10 mouse cellular contexts compared by ENCODE assay signal in genomic region chr8:105607684-105608083, GRCm38 (mm10). TPM values are rescaled to one million over a fixed set of nuclear protein-coding genes. Genes with fewer than 3 reads are reported as not detected.
DNase-seq lines count a peak whose midpoint lies in the region; ATAC-seq and TF ChIP-seq lines count a peak whose summit lies in the region.
"Had no signal": no experiment of that assay in that cellular context is flagged by ENCODE, and none has a peak within 500 bp of the region (broad histone marks: within the 10 kb centered on the region; RNA-seq: fewer than 3 reads in every experiment).

No protein-coding gene starts in this region.

- H3K9ac ChIP-seq in limb, embryonic 11.5 days (ENCODE audit: low read length): no peak overlapping the region
- H3K9ac ChIP-seq in heart, adult 2 months (ENCODE audit: low read depth, low read length): no peak overlapping the region
- H3K9ac ChIP-seq in neural tube, embryonic 15.5 days (replicated peaks): no peak overlapping the region

- no peak overlapping the region for H3K4me3 ChIP-seq in limb, embryonic 11.5 days (ENCODE audit: low read depth, low read length)
- no peak overlapping the region for H3K4me3 ChIP-seq in limb, embryonic 10.5 days
- H3K4me3 ChIP-seq in heart, adult 2 months: peak overlapping the region; percentile 80; the same call in 1 of the 2 replicates
- H3K4me3 ChIP-seq in neural tube, embryonic 15.5 days (replicated peaks): no peak overlapping the region

- peaks cover 7% of the 10 kb centered on the region for H3K27me3 ChIP-seq in limb, embryonic 11.5 days (ENCODE audit: control insufficient read depth, insufficient read depth, low read length)
- peaks cover 16% of the 10 kb centered on the region for H3K27me3 ChIP-seq in limb, embryonic 10.5 days (ENCODE audit: low read depth, poor library complexity, severe bottlenecking)
- no peaks in the 10 kb centered on the region for H3K27me3 ChIP-seq in heart, adult 2 months (ENCODE audit: control insufficient read depth, insufficient read depth, low read length)
- H3K27me3 ChIP-seq in neural tube, embryonic 15.5 days (replicated peaks): peaks cover 15% of the 10 kb centered on the region

- DNase-seq in limb, embryonic 11.5 days (ENCODE audit: low spot score): peak; percentile 52
- DNase-seq in limb, embryonic 10.5 days (ENCODE audit: low spot score): no peak
- DNase-seq in adipocyte (ENCODE audit: low spot score) (peak; percentile 64), liver (peak; percentile 67)
- DNase-seq in heart, adult 2 months: peak; percentile 46 to 49
- no peak for DNase-seq in gastrocnemius, adult 18-20 months (ENCODE audit: low spot score)
- DNase-seq in gastrocnemius, postnatal 25 days: no peak

- no peak overlapping the region for H3K27ac ChIP-seq in limb, embryonic 11.5 days (replicated peaks; ENCODE audit: low read depth, low read length)
- H3K27ac ChIP-seq in limb, embryonic 10.5 days: no peak overlapping the region
- peak overlapping the region; percentile 98 for H3K27ac ChIP-seq in heart, adult 2 months
- no peak overlapping the region for H3K27ac ChIP-seq in neural tube, embryonic 15.5 days (replicated peaks)

- no peaks in the 10 kb centered on the region for H3K36me3 ChIP-seq in limb, embryonic 11.5 days (ENCODE audit: control insufficient read depth, insufficient read depth, low read length)
- peaks cover 8% of the 10 kb centered on the region; the same call in 1 of the 2 replicates for H3K36me3 ChIP-seq in limb, embryonic 10.5 days
- H3K36me3 ChIP-seq in heart, adult 2 months (ENCODE audit: control insufficient read depth, insufficient read depth, low read length): peaks cover 10% of the 10 kb centered on the region; the same call in 1 of the 2 replicates
- H3K36me3 ChIP-seq in neural tube, embryonic 15.5 days: no peaks in the 10 kb centered on the region
- H3K36me3 ChIP-seq: embryonic facial prominence, embryonic 15.5 days had no signal

- peaks cover 18% of the 10 kb centered on the region for H3K4me1 ChIP-seq in limb, embryonic 11.5 days (ENCODE audit: control insufficient read depth, insufficient read depth, low read length)
- peaks cover 38% of the 10 kb centered on the region for H3K4me1 ChIP-seq in limb, embryonic 10.5 days
- H3K4me1 ChIP-seq in heart, adult 2 months (ENCODE audit: control insufficient read depth, insufficient read depth, low read length): peaks cover 23% of the 10 kb centered on the region
- peaks cover 36% of the 10 kb centered on the region for H3K4me1 ChIP-seq in neural tube, embryonic 15.5 days

- TF ChIP-seq POLR2A in heart, adult 2 months (IDR thresholded peaks at IDR 0.05; ENCODE audit: insufficient read depth, low read depth, low read length): no peak

- H3K79me2 ChIP-seq in heart, adult 2 months (replicated peaks; ENCODE audit: control insufficient read depth, insufficient read depth, low read length): peaks cover 5% of the 10 kb centered on the region

- no peaks in the 10 kb centered on the region for H3K9me3 ChIP-seq in limb, embryonic 11.5 days (ENCODE audit: control insufficient read depth, low read length)
- no peaks in the 10 kb centered on the region for H3K9me3 ChIP-seq in limb, embryonic 10.5 days (replicated peaks)
- no peaks in the 10 kb centered on the region for H3K9me3 ChIP-seq in neural tube, embryonic 15.5 days (replicated peaks)
- H3K9me3 ChIP-seq: embryonic facial prominence, embryonic 15.5 days had no signal

- 32% methylated on average over 4 of the region's 4 CpGs for WGBS in limb, embryonic 11.5 days
- WGBS in limb, embryonic 10.5 days: 31% methylated on average over 4 of the region's 4 CpGs
- 21% methylated on average over 4 of the region's 4 CpGs for WGBS in heart, adult 2 months
- 40% methylated on average over 4 of the region's 4 CpGs for WGBS in neural tube, embryonic 15.5 days

- intact Hi-C loops in heart, adult 2 months (cut with DNase I): no loop called here

- H3K4me2 ChIP-seq in limb, embryonic 11.5 days (ENCODE audit: low read depth, severe bottlenecking): no peak overlapping the region
- H3K4me2 ChIP-seq in neural tube, embryonic 15.5 days: peak overlapping the region; percentile 87; the same call in 1 of the 2 replicates

- peak; percentile 75 for TF ChIP-seq CTCF in heart, adult 2 months (IDR thresholded peaks at IDR 0.05)

- no peak for ATAC-seq in limb, embryonic 11.5 days (ENCODE audit: insufficient number of reproducible peaks, low FRiP score, low TSS enrichment, low read depth)
- ATAC-seq in neural tube, embryonic 15.5 days (ENCODE audit: low FRiP score): no peak

- TF ChIP-seq EP300 in heart, adult 2 months (IDR thresholded peaks at IDR 0.05; ENCODE audit: insufficient read depth, low read depth, low read length): no peak

RNA-seq across cellular contexts. Expression of gene Ripor1, which starts 2.6 kb away (rescaled TPM):
- polyA plus RNA-seq in limb, embryonic 11.5 days (2014; fragmentation: Nextera tagmentation; extraction: Ambion mirVana): 13.1 and 14.1 TPM in 2 replicates
- polyA plus RNA-seq in limb, embryonic 10.5 days (2016; fragmentation: Nextera tagmentation; extraction: Ambion mirVana): 17.5 and 18.0 TPM in 2 replicates
- 10 to 100 TPM; 42.5 to 51.6 TPM for total RNA-seq in heart, adult 2 months (2021)
- polyA plus RNA-seq in heart, adult 2 months (2012; rRNA removed): 39.2 TPM in 2 replicates
- 34.0 and 37.4 TPM in 2 replicates for polyA plus RNA-seq in neural tube, embryonic 15.5 days (2015; fragmentation: Nextera tagmentation; extraction: Ambion mirVana)
- 10 to 100 TPM; 17.1 to 21.7 TPM for total RNA-seq in gastrocnemius, adult 18-20 months (2021)
- 10 to 100 TPM; 15.5 to 19.6 TPM for total RNA-seq in gastrocnemius, postnatal 25 days (2021)

RNA-seq across cellular contexts. Expression of gene Ctcf, which starts 28.7 kb away (rescaled TPM):
- polyA plus RNA-seq in limb, embryonic 11.5 days (2014; fragmentation: Nextera tagmentation; extraction: Ambion mirVana): 128 and 131 TPM in 2 replicates
- 132 and 157 TPM in 2 replicates for polyA plus RNA-seq in limb, embryonic 10.5 days (2016; fragmentation: Nextera tagmentation; extraction: Ambion mirVana)
- 10 to 100 TPM; 41.4 to 41.9 TPM for total RNA-seq in heart, adult 2 months (2021)
- polyA plus RNA-seq in heart, adult 2 months (2012; rRNA removed): 9.3 and 13.6 TPM in 2 replicates
- 87.0 and 113 TPM in 2 replicates for polyA plus RNA-seq in neural tube, embryonic 15.5 days (2015; fragmentation: Nextera tagmentation; extraction: Ambion mirVana)
- 10 to 100 TPM; 33.6 to 34.2 TPM for total RNA-seq in gastrocnemius, adult 18-20 months (2021)
- 10 to 100 TPM; 29.2 to 29.6 TPM for total RNA-seq in gastrocnemius, postnatal 25 days (2021)

RNA-seq across cellular contexts. Expression of gene Agrp, which starts 29.5 kb away (rescaled TPM):
- 0.73 and 1.6 TPM in 2 replicates for polyA plus RNA-seq in limb, embryonic 11.5 days (2014; fragmentation: Nextera tagmentation; extraction: Ambion mirVana)
- 0.39 and 0.69 TPM in 2 replicates for polyA plus RNA-seq in limb, embryonic 10.5 days (2016; fragmentation: Nextera tagmentation; extraction: Ambion mirVana)
- not detected for total RNA-seq in heart, adult 2 months (2021)
- polyA plus RNA-seq in heart, adult 2 months (2012; rRNA removed): 0.31 TPM in 1 of 2 replicates, not detected in the other
- polyA plus RNA-seq in neural tube, embryonic 15.5 days (2015; fragmentation: Nextera tagmentation; extraction: Ambion mirVana): 1.2 and 1.9 TPM in 2 replicates
- total RNA-seq in gastrocnemius, adult 18-20 months (2021): 1 to 10 TPM in 1 of 2 experiments, under 1 TPM in 1; 0.52 to 1.2 TPM
- total RNA-seq in gastrocnemius, postnatal 25 days (2021): 1 to 10 TPM in 1 of 2 experiments, not detected in 1; 1.7 TPM
- polyA plus RNA-seq: macrophage had no signal

RNA-seq across cellular contexts. Expression of gene Atp6v0d1, which starts 41.8 kb away (rescaled TPM):
- polyA plus RNA-seq in limb, embryonic 11.5 days (2014; fragmentation: Nextera tagmentation; extraction: Ambion mirVana): 71.7 and 81.5 TPM in 2 replicates
- 58.3 and 68.6 TPM in 2 replicates for polyA plus RNA-seq in limb, embryonic 10.5 days (2016; fragmentation: Nextera tagmentation; extraction: Ambion mirVana)
- total RNA-seq in heart, adult 2 months (2021): 10 to 100 TPM; 46.4 to 48.9 TPM
- polyA plus RNA-seq in heart, adult 2 months (2012; rRNA removed): 61.7 and 69.0 TPM in 2 replicates
- 219 and 243 TPM in 2 replicates for polyA plus RNA-seq in neural tube, embryonic 15.5 days (2015; fragmentation: Nextera tagmentation; extraction: Ambion mirVana)
- total RNA-seq in gastrocnemius, adult 18-20 months (2021): 10 to 100 TPM; 40.1 to 42.7 TPM
- total RNA-seq in gastrocnemius, postnatal 25 days (2021): 10 to 100 TPM; 41.7 to 45.1 TPM

Comparison
In these comparisons a context has a peak if more than half of its experiments do, and no peak if none do; other contexts are left out.
1. DNase-seq: peak in limb, embryonic 11.5 days (single experiment), adipocyte (single experiment), heart, adult 2 months (2 of 2) and liver (single experiment); none in limb, embryonic 10.5 days (single experiment), gastrocnemius, adult 18-20 months (single experiment) and gastrocnemius, postnatal 25 days (single experiment).